Mouse (Mus musculus): ENCODE data around the gene Slf2. TPM values are rescaled to one million over a fixed set of nuclear protein-coding genes. Genes with fewer than 3 reads are reported as not detected.
A peak's percentile ranks its signal among the peaks of the same experiment; 100 is the strongest.

The Slf2 gene
- total RNA-seq, 1 experiment from 2014 or later, result 52.4 TPM

DNA sequence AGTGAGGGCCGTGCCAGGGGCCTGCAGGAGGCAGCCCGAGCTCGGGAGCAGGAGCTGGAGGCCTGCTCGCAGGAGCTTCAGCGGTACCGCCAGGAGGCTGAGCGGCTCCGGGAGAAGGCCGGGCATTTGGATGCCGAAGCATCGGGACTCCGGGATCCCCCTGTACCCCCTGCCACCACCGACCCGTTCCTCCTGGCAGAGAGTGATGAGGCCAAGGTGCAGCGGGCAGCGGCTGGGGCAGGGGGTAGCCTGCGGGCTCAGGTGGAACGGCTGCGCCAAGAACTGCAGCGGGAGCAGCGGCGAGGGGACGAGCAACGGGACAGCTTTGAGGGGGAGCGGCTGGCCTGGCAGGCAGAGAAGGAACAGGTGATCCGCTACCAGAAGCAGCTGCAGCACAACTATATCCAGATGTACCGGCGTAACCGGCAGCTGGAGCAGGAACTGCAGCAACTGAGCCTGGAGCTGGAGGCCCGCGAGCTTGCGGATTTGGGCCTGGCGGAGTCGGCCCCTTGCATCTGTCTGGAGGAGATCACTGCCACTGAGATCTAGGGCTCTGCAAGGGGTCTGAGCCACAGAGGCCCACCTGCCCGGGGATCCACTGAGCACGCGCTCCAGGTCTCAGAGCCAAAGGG is 95.1 kb downstream of the Slf2 start:
- ATAC-seq (replicated peaks; ENCODE audit: low read depth, poor library complexity, severe bottlenecking), result no peak

DNA sequence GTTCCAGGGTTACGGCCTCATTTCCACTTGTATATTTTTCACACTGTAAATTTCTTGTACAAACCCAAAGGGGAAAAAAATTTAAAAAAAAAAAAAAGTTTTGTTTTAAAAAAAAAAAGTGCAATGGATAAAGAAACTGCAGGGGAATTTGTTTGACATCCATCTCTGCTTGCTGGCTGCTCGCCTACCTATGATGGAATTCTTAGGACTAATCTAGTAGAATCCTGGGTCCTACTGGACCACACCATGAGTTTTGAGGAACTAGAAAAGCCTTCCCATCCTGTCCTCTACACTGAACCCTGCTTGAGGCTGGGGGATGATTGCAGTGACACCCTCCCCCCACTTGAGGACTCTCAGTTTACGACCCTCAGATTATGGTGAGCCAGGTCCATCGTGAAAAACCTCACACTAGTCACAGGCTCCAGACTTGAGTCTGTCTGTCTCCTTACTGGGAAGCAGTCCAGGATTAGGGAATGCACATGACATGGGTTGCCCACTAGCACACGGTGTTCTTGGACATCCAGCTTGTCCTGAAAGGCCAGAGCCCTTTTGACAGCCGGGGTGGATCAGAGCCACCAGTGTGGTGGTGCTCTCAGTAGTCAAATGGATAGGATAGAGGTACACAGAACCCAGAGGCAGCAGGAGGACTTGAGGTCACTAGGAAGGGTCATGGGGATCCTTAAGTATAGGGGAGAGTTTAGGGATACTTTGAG is 96.2 kb downstream of the Slf2 start:
- no peak for ATAC-seq (replicated peaks; ENCODE audit: low read depth, poor library complexity, severe bottlenecking)

DNA sequence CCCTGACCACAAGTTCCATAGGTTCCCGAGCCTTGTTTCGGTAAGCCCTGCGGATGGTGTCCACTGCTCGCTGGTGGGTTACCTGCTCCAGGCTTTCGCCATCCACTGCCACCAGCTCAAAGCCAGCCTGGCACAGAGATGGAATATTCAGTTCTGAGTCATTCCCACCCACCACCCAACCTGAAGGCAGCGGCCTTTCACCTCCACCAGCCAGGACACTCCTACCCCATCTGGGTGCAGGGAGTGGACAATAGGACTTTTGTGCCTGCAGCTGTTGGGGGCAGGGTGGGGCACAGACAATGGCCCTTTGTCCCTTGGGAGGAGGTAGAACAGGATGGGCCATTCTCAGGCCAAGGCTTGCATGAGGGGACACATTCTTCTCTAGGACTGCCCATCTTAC is 96.9 kb downstream of the Slf2 start:
- ATAC-seq (replicated peaks; ENCODE audit: low read depth, poor library complexity, severe bottlenecking), result no peak

DNA sequence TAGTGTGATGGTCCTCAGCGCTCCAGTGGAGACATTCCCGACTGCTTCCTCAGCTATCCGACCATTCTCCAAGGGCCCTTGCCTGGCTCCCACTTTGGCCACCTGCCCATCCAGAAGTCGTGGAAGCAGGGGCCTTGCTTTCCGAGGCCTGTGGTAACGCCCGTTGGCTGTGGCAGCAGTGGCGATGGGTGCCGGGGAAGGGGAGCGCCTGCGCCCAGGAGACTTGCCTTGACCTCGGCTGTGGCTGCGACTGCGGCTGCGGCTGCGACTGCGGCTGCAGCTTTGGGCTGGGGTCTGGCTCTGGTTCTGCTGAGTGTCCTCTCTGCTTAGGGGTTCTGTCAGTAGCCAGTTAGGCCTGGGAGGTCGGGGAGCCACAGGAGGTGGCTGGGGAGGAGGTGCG is 97.8 kb downstream of the Slf2 start:
- ATAC-seq (replicated peaks; ENCODE audit: low read depth, poor library complexity, severe bottlenecking), result no peak

DNA sequence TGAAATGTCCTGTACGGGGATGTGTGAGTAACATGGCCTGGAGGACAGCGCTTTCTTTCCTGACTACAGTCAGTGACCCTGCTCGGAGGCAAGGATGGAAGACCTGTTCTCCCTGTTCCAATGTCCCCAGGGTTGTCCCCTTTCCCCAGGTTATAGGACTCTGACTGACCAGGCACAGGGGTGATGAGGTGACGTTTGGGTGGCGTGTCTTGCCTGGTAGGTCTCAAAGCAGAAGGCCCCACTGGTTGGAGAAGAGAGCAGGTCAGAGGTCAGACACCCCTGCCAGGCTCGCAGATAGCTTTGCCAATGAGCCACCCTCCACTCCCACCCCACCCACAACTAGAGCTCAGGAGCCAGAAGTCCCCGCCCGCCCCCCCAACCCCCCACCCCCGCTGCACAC is 98.6 kb downstream of the Slf2 start:
- ATAC-seq (replicated peaks; ENCODE audit: low read depth, poor library complexity, severe bottlenecking), result no peak

DNA sequence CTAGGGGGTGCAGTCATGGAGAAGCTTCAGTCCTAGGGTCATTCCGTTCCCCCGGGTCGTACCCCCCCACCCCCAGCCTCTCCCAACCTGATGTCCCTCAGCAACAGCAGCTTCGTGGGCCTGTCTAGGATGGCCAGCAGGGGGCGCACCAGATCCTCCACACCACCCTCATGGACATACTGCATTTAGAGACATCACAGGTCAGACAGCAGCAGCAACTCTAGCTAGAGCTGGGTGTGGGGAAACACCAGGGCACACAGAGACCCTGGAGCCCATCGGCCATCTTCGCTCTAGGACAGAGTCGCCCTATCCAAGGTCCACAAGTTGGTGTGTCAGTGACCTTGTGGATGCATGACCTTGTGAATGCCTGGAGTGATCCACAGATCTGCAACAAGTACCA is 99.2 kb downstream of the Slf2 start:
- 0 out of 2 replicates have a peak, but pooled peaks have one; percentile 22 for ATAC-seq (replicated peaks; ENCODE audit: low read depth, poor library complexity, severe bottlenecking)

DNA sequence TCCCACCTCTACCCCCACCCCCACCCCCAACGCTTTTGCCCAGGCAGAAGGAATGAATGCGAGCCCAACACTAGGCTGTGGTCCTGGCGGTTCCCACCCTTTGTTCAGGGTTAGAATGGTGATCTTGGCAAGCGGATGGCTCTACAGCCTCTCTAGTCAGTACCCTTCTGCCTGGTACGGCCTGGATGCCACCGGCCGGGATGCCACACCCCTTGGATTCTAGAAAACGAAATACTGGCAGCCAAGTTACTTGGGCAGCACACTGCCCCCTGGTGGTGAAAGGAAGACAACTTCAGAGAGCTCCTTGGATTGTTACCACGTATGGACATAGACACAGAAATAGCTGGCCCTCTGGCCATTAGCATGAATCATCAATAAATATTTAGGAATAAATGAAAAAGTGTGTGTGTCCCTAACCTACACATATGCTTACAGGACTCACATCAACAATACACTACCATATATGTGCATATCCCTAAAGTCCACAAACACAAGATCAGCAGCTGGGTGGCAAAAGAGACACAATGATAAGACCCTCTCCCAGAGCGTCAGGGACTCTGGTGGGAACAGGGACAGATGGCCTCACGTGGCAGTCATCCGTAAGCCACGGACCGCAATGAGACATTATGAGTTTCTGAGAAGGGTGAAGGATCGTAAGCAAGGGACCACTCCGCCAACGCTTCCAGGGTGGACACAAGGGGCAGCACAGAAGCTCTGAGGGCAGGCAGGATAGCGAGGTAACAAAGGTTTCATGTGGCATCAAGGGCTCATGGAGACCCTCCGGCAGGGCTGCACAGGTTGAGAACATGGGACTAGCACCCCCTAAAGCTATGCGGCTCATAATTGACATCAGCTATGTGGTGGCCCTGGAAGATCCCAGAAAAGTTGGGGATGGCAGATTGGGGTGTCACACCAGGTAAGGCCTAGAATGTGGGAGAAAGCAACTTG is 100.1 kb downstream of the Slf2 start:
- ATAC-seq (replicated peaks; ENCODE audit: low read depth, poor library complexity, severe bottlenecking), result peak; percentile 68

DNA sequence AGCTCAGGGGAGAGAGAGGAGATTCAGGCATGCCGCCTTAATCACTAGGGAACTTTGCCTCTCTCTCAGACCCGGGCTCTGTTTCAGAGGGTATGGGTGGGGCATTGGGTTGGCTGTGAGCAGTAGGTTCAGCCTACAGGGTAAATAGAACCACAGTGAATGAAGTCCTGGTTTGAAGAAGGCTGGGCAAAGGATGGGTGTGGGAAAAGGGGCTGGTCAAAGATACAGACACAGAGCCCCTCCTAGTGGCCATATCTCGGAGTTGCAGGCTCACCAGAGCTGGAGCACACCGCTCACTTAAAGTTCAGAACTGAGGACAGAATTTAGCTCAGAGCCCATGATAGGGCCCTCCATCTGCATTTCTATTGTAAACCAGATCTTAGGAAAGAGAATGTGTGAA is 100.8 kb downstream of the Slf2 start:
- ATAC-seq (replicated peaks; ENCODE audit: low read depth, poor library complexity, severe bottlenecking), result peak; percentile 73

Other genes with a start within 250 kb of the Slf2 start
- not detected in 2 replicates for gene Pax2, start 175.1 kb upstream of the Slf2 start, total RNA-seq (2017)
- 0.32 TPM in 1 of 2 replicates, not detected in the other for gene Sema4g, start 58.0 kb downstream of the Slf2 start, total RNA-seq (2017)
- 31.0 and 32.2 TPM in 2 replicates for gene Twnk, start 74.5 kb downstream of the Slf2 start, total RNA-seq (2017)
- 19.0 and 36.4 TPM in 2 replicates for gene Mrpl43, start 75.3 kb downstream of the Slf2 start, total RNA-seq (2017)
- gene Lzts2, start 83.3 kb downstream of the Slf2 start, total RNA-seq (2017), result 14.2 and 16.9 TPM in 2 replicates
- 0.23 TPM in 1 of 2 replicates, not detected in the other for gene Pdzd7, start 114.6 kb downstream of the Slf2 start, total RNA-seq (2017)
- 8.6 and 11.0 TPM in 2 replicates for gene Sfxn3, start 116.4 kb downstream of the Slf2 start, total RNA-seq (2017)
- gene Kazald1, start 144.1 kb downstream of the Slf2 start, total RNA-seq (2017), result 0.50 and 1.1 TPM in 2 replicates
- gene Tlx1, start 219.5 kb downstream of the Slf2 start, total RNA-seq (2017), result not detected in 2 replicates

Measured in common myeloid progenitor, adult 5-6 weeks (primary cell).